Mouse (Mus musculus): Measurements from ENCODE around the gene Zfp39.

DNA sequence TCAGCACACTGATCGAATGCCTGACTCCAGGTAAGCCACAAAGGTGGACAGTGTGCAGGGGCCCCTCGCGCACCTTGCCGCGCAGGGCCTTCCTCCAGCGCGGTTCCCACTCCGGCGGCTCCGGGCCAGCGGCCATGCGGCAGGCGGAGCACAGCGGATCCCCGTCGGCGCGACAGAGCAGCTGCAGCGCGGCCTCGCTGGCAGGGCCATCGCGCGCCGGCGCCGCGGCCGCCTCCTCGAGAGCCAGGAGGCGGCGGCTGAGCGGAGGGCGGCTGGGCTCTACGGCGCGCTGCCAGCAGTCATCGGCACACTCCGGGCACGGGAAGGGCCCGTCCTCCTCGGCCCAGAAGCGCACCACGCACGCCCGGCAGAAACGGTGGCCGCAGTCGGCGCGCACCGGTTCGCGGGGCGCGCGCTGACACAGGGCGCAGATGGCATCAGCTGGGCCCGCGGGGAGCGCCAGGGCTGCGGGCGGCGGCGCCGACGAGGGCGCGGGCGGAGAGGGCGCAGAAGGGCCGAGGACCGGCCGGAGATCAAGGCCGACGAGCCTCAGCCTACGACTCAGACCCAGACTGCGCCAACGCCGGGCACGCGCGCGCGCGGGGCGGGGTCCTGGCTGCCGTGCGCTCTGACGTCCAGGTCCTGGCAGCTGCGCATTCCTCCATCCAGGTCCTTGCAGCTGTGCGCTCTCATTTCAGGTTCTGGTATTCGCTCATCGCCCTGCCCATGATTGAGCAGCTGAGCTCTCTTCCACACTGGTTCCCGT, 34.5 kb upstream of the Zfp39 start, which contains the start of gene Rnf187:
- TF ChIP-seq CTCF (IDR thresholded peaks at IDR 0.05; ENCODE audit: low read depth, low read length), result no peak
- no peak for TF ChIP-seq GATA1 (IDR thresholded peaks at IDR 0.05; ENCODE audit: borderline replicate concordance, low read length)
- no peak for TF ChIP-seq TAL1 (conservative IDR thresholded peaks at IDR 0.05; ENCODE audit: low read depth, low read length)
- no peak for TF ChIP-seq POLR2AphosphoS5 (IDR thresholded peaks at IDR 0.05; ENCODE audit: insufficient replicate concordance, low read depth, low read length)

Measured in G1E (cell line).